Mouse (Mus musculus) adipocyte (in vitro differentiated cells): ENCODE data around the gene Serpinb3b.
"Not testable (repeated sequence)": the region's sequence is repeated elsewhere in the genome, so short reads cannot be mapped to it uniquely, and the experiment has no call there.

ENCODE experiments used
- DNase-seq: peaks from one replicate; pipeline ENCODE4 v3.0.0-alpha.2; 2016; ENCODE audit warnings: low spot score

Gene Serpinb3b

GRCm38 (mm10) chr1:107278261-107278660, at the start of gene Serpinb3b, which contains the start of gene Serpinb3c:
Serpinb3b (minus strand) TSS chr1:107278361.
Serpinb3c (minus strand) TSS chr1:107278371.
- not testable (repeated sequence) for DNase-seq

DNA sequence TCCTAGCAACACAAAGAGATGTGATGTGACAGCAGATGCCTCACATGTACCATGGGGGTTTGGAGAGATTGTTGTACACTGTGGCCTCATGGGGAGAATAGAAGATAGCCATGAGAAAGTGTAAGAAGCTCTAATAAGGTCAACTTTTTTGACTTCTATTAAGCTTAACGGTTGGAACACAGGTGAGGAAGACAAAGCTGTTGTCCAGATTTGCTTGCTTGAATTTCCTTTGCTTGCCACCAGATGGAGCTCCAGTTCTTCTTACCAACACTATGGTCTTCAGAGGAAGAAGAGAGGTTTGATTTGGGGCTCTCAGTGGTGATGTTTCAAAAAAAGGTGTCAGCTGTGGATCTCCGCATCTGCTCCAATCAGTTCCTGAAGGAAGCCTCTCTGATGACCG, 35.0 kb downstream of the Serpinb3b start:
- peak; percentile 13 for DNase-seq

GRCm38 (mm10) chr1:107217276-107217675, 60.9 kb downstream of the Serpinb3b start:
- not testable (repeated sequence) for DNase-seq

GRCm38 (mm10) chr1:107127453-107127852, 150.7 kb downstream of the Serpinb3b start:
- peak; percentile 3 for DNase-seq
